Mouse (Mus musculus): ENCODE data around the gene Olfr780. TPM values are rescaled to one million over a fixed set of nuclear protein-coding genes. Genes with fewer than 3 reads are reported as not detected.
"Not testable (repeated sequence)": the region's sequence is repeated elsewhere in the genome, so short reads cannot be mapped to it uniquely, and the experiment has no call there.

The Olfr780 gene
- not detected in 2 replicates for polyA plus RNA-seq (2015; fragmentation: Nextera tagmentation; extraction: Ambion mirVana)

GRCm38 (mm10) chr10:129317817-129318216 is at the start of gene Olfr780:
Gene Olfr780 (plus strand): TSS chr10:129318117.
- H3K27ac ChIP-seq (replicated peaks): no peak within 1 kb of the TSS
- no peak within 1 kb of the TSS for H3K4me2 ChIP-seq (replicated peaks; ENCODE audit: low read depth)
- no peaks in the 10 kb centered on the region for H3K36me3 ChIP-seq (ENCODE audit: control insufficient read depth, insufficient read depth, low read length)
- ATAC-seq (ENCODE audit: low FRiP score, low TSS enrichment) (no peak), DNase-seq (ENCODE audit: low spot score) (no peak)
- no peak within 1 kb of the TSS for H3K4me3 ChIP-seq (ENCODE audit: low read depth, low read length)
- no peaks in the 10 kb centered on the region for H3K9me3 ChIP-seq (ENCODE audit: control insufficient read depth, low read length)
- no peak within 1 kb of the TSS for H3K9ac ChIP-seq (ENCODE audit: low read length)
- no peaks in the 10 kb centered on the region for H3K4me1 ChIP-seq (replicated peaks; ENCODE audit: control insufficient read depth, insufficient read depth)
- TF ChIP-seq CTCF (IDR thresholded peaks at IDR 0.05; ENCODE audit: low read depth): no peak
- no peak for TF ChIP-seq EP300 (optimal IDR thresholded peaks at IDR 0.05)
- no peaks in the 10 kb centered on the region for H3K27me3 ChIP-seq (ENCODE audit: control insufficient read depth, insufficient read depth, low read length)
- WGBS: 83% methylated on average over 3 of the region's 3 CpGs

DNA sequence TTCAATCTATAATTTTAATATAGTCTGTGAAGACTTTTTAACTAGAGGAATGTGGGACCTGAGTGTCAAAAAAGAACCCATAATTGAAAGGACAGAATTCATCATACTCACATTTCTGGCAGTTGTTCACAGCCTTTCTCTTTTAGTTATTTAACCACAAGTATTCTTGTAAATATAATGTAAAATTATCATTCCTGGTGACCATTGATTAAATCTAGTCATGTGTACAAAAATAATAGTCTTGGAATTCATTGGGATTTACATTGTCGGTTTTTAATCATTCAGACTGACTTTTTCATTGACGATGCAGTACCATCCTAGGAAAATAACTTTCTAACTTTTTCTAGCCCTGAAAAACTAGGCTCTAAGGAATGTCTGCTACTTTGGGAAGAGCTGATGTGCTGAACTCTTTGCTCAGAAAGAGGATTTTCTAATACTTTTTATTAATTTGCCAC is 46.8 kb upstream of the Olfr780 start, which contains the start of gene Olfr777:
Olfr777 (minus strand) TSS at position 405 of the 455 bp plus-strand sequence.
- no peak within 1 kb of the TSS for H3K4me3 ChIP-seq (ENCODE audit: low read depth, low read length)
- 85% methylated on average over 2 of the region's 2 CpGs for WGBS
- no peak for ATAC-seq (ENCODE audit: low FRiP score, low TSS enrichment)

DNA sequence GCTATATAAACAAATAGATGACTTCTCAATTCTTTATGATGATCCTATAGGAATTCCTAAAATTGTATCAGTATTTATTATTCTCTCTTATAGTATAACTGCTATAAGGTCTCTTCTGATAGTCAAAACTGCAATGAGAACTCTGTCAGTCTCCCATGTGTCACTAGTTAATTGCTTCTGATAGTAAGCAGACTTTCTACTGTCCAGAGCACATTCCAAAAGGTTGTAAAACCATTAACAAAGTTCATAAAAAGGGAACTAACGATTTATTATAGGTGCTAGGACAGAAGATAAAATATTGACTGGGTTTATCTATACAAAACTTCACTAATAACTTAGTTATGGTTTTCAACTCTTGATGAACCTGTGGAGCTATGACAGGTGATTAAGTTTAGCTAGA is 4.9 kb upstream of the Olfr780 start:
- H3K4me1 ChIP-seq (replicated peaks; ENCODE audit: control insufficient read depth, insufficient read depth); H3K9ac ChIP-seq (ENCODE audit: low read length); H3K4me3 ChIP-seq (ENCODE audit: low read depth, low read length); H3K4me2 ChIP-seq (replicated peaks; ENCODE audit: low read depth); H3K27me3 ChIP-seq (ENCODE audit: control insufficient read depth, insufficient read depth, low read length); DNase-seq (ENCODE audit: low spot score); H3K36me3 ChIP-seq (ENCODE audit: control insufficient read depth, insufficient read depth, low read length); H3K9me3 ChIP-seq (ENCODE audit: control insufficient read depth, low read length); H3K27ac ChIP-seq (replicated peaks); ATAC-seq (ENCODE audit: low FRiP score, low TSS enrichment): not testable (repeated sequence)
- 51% methylated on average over 1 of the region's 1 CpGs for WGBS

More for the DNA sequence above, 46.8 kb upstream of the Olfr780 start, which contains the start of gene Olfr777:
- Histone ChIP-seq H3K27me3 (ENCODE audit: control insufficient read depth, insufficient read depth, low read length) (no peaks in the 10 kb centered on the region), H3K4me2 (replicated peaks; ENCODE audit: low read depth) (no peak within 1 kb of the TSS), H3K27ac (replicated peaks) (no peak within 1 kb of the TSS), H3K9me3 (ENCODE audit: control insufficient read depth, low read length) (no peaks in the 10 kb centered on the region), H3K9ac (ENCODE audit: low read length) (no peak within 1 kb of the TSS), H3K36me3 (ENCODE audit: control insufficient read depth, insufficient read depth, low read length) (no peaks in the 10 kb centered on the region), H3K4me1 (replicated peaks; ENCODE audit: control insufficient read depth, insufficient read depth) (no peaks in the 10 kb centered on the region)
- TF ChIP-seq EP300 (optimal IDR thresholded peaks at IDR 0.05) (no peak), CTCF (IDR thresholded peaks at IDR 0.05; ENCODE audit: low read depth) (no peak)
- no peak for DNase-seq (ENCODE audit: low spot score)

- H3K9me3 ChIP-seq (ENCODE audit: control insufficient read depth, low read length); H3K4me2 ChIP-seq (replicated peaks; ENCODE audit: low read depth); DNase-seq (ENCODE audit: low spot score); ATAC-seq (ENCODE audit: low FRiP score, low TSS enrichment); H3K36me3 ChIP-seq (ENCODE audit: control insufficient read depth, insufficient read depth, low read length); H3K27ac ChIP-seq (replicated peaks); H3K4me1 ChIP-seq (replicated peaks; ENCODE audit: control insufficient read depth, insufficient read depth); H3K4me3 ChIP-seq (ENCODE audit: low read depth, low read length); H3K27me3 ChIP-seq (ENCODE audit: control insufficient read depth, insufficient read depth, low read length); H3K9ac ChIP-seq (ENCODE audit: low read length): not testable (repeated sequence)
- no CpG with 5 or more reads among the region's 1 CpGs for WGBS
Measured at GRCm38 (mm10) chr10:129313521-129313920, 4.4 kb upstream of the Olfr780 start.

DNA sequence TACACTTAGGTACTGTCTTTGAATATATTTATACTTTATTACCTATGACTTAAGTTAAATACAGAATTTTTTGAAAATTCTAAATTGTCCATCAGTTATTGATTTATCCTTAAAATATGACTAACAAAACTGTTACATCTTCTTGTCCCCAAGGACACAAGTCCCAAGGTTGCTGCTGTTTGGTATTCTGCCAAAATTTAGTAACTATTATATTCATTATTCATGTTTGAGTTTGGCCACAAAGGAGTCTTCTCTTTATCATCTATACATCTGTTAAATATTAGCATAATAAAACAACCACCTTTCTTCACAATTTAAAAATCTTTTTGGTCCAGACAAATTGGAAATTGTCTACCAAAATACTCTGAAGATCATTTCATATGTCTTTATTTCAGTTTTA is 10.6 kb downstream of the Olfr780 start, which contains the start of gene Olfr781:
Olfr781 (plus strand) TSS at position 301 of the 400 bp plus-strand sequence.
- Histone ChIP-seq H3K4me2 (replicated peaks; ENCODE audit: low read depth) (no peak within 1 kb of the TSS), H3K4me3 (ENCODE audit: low read depth, low read length) (no peak within 1 kb of the TSS), H3K9ac (ENCODE audit: low read length) (no peak within 1 kb of the TSS), H3K27ac (replicated peaks) (no peak within 1 kb of the TSS), H3K4me1 (replicated peaks; ENCODE audit: control insufficient read depth, insufficient read depth) (no peaks in the 10 kb centered on the region), H3K9me3 (ENCODE audit: control insufficient read depth, low read length) (no peaks in the 10 kb centered on the region), H3K36me3 (ENCODE audit: control insufficient read depth, insufficient read depth, low read length) (no peaks in the 10 kb centered on the region), H3K27me3 (ENCODE audit: control insufficient read depth, insufficient read depth, low read length) (no peaks in the 10 kb centered on the region)
- ATAC-seq (ENCODE audit: low FRiP score, low TSS enrichment) (no peak), DNase-seq (ENCODE audit: low spot score) (no peak)
- TF ChIP-seq CTCF (IDR thresholded peaks at IDR 0.05; ENCODE audit: low read depth): no peak
- TF ChIP-seq EP300 (optimal IDR thresholded peaks at IDR 0.05): no peak

- WGBS: 93% methylated on average over 3 of the region's 3 CpGs
- H3K4me2 ChIP-seq (replicated peaks; ENCODE audit: low read depth): no peak within 1 kb of the TSS
- H3K27me3 ChIP-seq (ENCODE audit: control insufficient read depth, insufficient read depth, low read length): no peaks in the 10 kb centered on the region
- DNase-seq (ENCODE audit: low spot score): no peak
- TF ChIP-seq CTCF (IDR thresholded peaks at IDR 0.05; ENCODE audit: low read depth) (no peak), EP300 (optimal IDR thresholded peaks at IDR 0.05) (no peak)
- H3K9ac ChIP-seq (ENCODE audit: low read length): no peak within 1 kb of the TSS
- H3K4me1 ChIP-seq (replicated peaks; ENCODE audit: control insufficient read depth, insufficient read depth): no peaks in the 10 kb centered on the region
- no peak within 1 kb of the TSS for H3K4me3 ChIP-seq (ENCODE audit: low read depth, low read length)
- no peak for ATAC-seq (ENCODE audit: low FRiP score, low TSS enrichment)
- H3K27ac ChIP-seq (replicated peaks): no peak within 1 kb of the TSS
- no peaks in the 10 kb centered on the region for H3K9me3 ChIP-seq (ENCODE audit: control insufficient read depth, low read length)
- H3K36me3 ChIP-seq (ENCODE audit: control insufficient read depth, insufficient read depth, low read length): no peaks in the 10 kb centered on the region
Measured at GRCm38 (mm10) chr10:129348550-129348949, 30.6 kb downstream of the Olfr780 start, which contains the start of gene Olfr782. Gene Olfr782 (plus strand): TSS chr10:129348850.

DNA sequence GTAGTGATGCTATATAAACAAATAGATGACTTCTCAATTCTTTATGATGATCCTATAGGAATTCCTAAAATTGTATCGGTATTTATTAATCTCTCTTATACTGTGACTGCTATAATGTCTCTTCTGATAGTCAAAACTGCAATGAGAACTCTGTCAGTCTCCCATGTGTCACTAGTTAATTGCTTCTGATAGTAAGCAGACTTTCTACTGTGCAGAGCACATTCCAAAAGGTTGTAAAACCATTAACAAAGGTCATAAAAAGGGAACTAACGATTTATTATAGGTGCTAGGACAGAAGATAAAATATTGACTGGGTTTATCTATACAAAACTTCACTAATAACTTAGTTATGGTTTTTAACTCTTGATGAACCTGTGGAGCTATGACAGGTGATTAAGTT is 34.6 kb downstream of the Olfr780 start:
- H3K4me1 ChIP-seq (replicated peaks; ENCODE audit: control insufficient read depth, insufficient read depth); H3K27me3 ChIP-seq (ENCODE audit: control insufficient read depth, insufficient read depth, low read length); H3K27ac ChIP-seq (replicated peaks); DNase-seq (ENCODE audit: low spot score); H3K9ac ChIP-seq (ENCODE audit: low read length); H3K9me3 ChIP-seq (ENCODE audit: control insufficient read depth, low read length); H3K4me2 ChIP-seq (replicated peaks; ENCODE audit: low read depth); ATAC-seq (ENCODE audit: low FRiP score, low TSS enrichment); H3K36me3 ChIP-seq (ENCODE audit: control insufficient read depth, insufficient read depth, low read length); H3K4me3 ChIP-seq (ENCODE audit: low read depth, low read length): not testable (repeated sequence)
- WGBS: 60% methylated on average over 2 of the region's 2 CpGs

DNA sequence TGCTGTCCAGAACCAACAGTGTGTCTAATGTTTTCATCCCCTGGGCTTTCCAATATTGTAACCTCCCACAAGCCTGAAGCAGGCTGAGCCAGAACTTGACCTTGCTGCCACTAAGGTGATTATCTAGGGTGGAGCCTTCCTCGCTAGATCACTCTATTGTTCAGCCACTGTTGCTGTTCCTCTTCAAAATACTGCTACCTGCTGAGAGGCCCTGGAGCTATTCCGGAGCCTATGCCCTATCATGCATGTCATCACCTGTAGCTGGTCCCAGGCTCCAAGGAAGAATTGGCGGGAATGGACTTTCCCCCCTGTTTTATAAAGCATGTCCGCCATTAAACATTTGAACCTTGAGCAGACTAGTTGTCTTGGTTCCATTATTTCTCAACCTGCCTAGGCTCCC is 38.6 kb downstream of the Olfr780 start:
- H3K4me3 ChIP-seq (ENCODE audit: low read depth, low read length); ATAC-seq (ENCODE audit: low FRiP score, low TSS enrichment); H3K27ac ChIP-seq (replicated peaks); H3K4me2 ChIP-seq (replicated peaks; ENCODE audit: low read depth); H3K4me1 ChIP-seq (replicated peaks; ENCODE audit: control insufficient read depth, insufficient read depth); DNase-seq (ENCODE audit: low spot score); H3K9me3 ChIP-seq (ENCODE audit: control insufficient read depth, low read length); H3K36me3 ChIP-seq (ENCODE audit: control insufficient read depth, insufficient read depth, low read length); H3K27me3 ChIP-seq (ENCODE audit: control insufficient read depth, insufficient read depth, low read length); H3K9ac ChIP-seq (ENCODE audit: low read length): not testable (repeated sequence)
- WGBS: 79% methylated on average over 4 of the region's 4 CpGs

All from stomach, postnatal 0 days (tissue).